In the genomic region with DNA sequence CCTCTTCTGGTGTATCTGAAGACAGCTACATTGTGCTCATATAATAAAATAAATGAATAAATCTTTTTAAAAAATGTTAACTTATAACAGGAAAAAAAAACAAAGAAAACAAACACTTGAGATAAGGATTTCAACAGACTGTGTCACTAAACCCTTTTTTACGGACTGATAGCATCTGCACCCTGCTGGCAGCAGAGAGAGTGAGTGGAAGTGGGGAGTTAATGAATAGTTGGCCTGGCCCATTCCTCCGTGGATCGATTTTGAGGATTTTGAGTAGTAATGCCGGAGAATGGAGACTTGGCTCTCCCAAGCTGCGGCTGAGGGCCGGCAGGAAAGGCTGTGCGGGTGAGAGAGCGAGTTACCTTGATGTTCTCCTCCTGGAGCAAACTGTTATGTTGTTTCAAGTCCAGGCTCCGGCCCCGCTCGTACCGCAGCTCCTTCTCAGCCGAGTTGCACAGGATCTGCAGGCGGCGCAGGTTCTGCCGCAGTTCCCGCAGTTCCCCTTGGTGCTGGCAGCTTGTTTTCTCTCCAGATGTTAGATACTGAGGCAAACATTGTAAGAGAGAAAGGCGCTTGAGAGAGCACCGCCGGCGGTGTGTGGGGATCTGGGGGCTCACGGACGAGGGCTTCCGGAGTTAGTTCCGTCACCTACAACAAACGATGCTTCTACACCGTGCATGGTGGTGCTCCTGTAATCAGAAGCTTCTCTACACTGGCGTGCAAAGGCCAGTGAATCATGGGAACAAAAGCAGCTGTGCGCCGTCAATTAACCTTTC, we compare ENCODE assay signal across 8 mouse cellular contexts. TPM values are rescaled to one million over a fixed set of nuclear protein-coding genes. Genes with fewer than 3 reads are reported as not detected.
DNase-seq lines count a peak whose midpoint lies in the region; ATAC-seq lines count a peak whose summit lies in the region.

No protein-coding gene starts in this region.

- H3K9me3 ChIP-seq in heart, embryonic 14.5 days (ENCODE audit: control insufficient read depth, low read length), result 0 out of 2 replicates have a peak, but pooled peaks cover 3% of the 10 kb centered on the region
- H3K9me3 ChIP-seq in limb, embryonic 10.5 days (replicated peaks), result no peaks in the 10 kb centered on the region
- no peaks in the 10 kb centered on the region for H3K9me3 ChIP-seq in neural tube, embryonic 11.5 days (ENCODE audit: control insufficient read depth, low read length)

- H3K9ac ChIP-seq in heart, embryonic 14.5 days (ENCODE audit: low read length), result peak overlapping the region; percentile 70
- peak overlapping the region; percentile 53 for H3K9ac ChIP-seq in neural tube, embryonic 11.5 days (ENCODE audit: low read length)

- 6% methylated on average over 30 of the region's 30 CpGs for WGBS in heart, embryonic 14.5 days
- WGBS in limb, embryonic 10.5 days, result 10% methylated on average over 30 of the region's 30 CpGs
- WGBS in neural tube, embryonic 11.5 days, result 14% methylated on average over 30 of the region's 30 CpGs

- peak overlapping the region; percentile 72 for H3K4me2 ChIP-seq in heart, embryonic 14.5 days (ENCODE audit: low read length)
- H3K4me2 ChIP-seq in neural tube, embryonic 11.5 days (ENCODE audit: low read depth), result peak overlapping the region; percentile 57

- ATAC-seq in heart, embryonic 14.5 days (ENCODE audit: insufficient number of reproducible peaks, insufficient read depth, low FRiP score, low read depth), result no peak
- no peak for ATAC-seq in neural tube, embryonic 11.5 days (ENCODE audit: insufficient read depth, low FRiP score, low TSS enrichment)

- no peaks in the 10 kb centered on the region for H3K36me3 ChIP-seq in heart, embryonic 14.5 days (ENCODE audit: control insufficient read depth, insufficient read depth, low read length)
- H3K36me3 ChIP-seq in limb, embryonic 10.5 days, result no peaks in the 10 kb centered on the region
- no peaks in the 10 kb centered on the region for H3K36me3 ChIP-seq in neural tube, embryonic 11.5 days (ENCODE audit: control insufficient read depth, insufficient read depth, low read length)

- H3K4me3 ChIP-seq in heart, embryonic 14.5 days (ENCODE audit: control insufficient read depth in 1 of 2, insufficient read depth in 1 of 2, low read depth in 1 of 2, low read length in 2 of 2), result peak overlapping the region; percentile 42 to 45
- peak overlapping the region; percentile 55 for H3K4me3 ChIP-seq in limb, embryonic 10.5 days
- peak overlapping the region; percentile 32 for H3K4me3 ChIP-seq in neural tube, embryonic 11.5 days (ENCODE audit: low read depth, low read length)

- H3K27ac ChIP-seq in heart, embryonic 14.5 days (replicated peaks in 1 of 2; ENCODE audit: control insufficient read depth in 1 of 2, insufficient read depth in 1 of 2, low read depth in 2 of 2, low read length in 2 of 2), result peak overlapping the region in 1 of 2 experiments; percentile 48; a peak in 2 of 4 replicates
- peak overlapping the region; percentile 85 for H3K27ac ChIP-seq in limb, embryonic 10.5 days
- H3K27ac ChIP-seq in neural tube, embryonic 11.5 days (ENCODE audit: low read depth, low read length), result peak overlapping the region; percentile 54; the same call in 1 of the 2 replicates

- no peaks in the 10 kb centered on the region for H3K4me1 ChIP-seq in heart, embryonic 14.5 days (ENCODE audit: control insufficient read depth in 2 of 2, insufficient read depth in 2 of 2, low read length in 2 of 2)
- H3K4me1 ChIP-seq in limb, embryonic 10.5 days, result peaks cover 17% of the 10 kb centered on the region
- no peaks in the 10 kb centered on the region for H3K4me1 ChIP-seq in neural tube, embryonic 11.5 days (ENCODE audit: control insufficient read depth, insufficient read depth, low read length)

- DNase-seq in ovary, postnatal 36 days (ENCODE audit: low spot score), result peak; percentile 16
- no peak for DNase-seq in ovary, postnatal 14 days (ENCODE audit: low spot score)
- peak; percentile 20 to 27 for DNase-seq in adrenal gland, postnatal 36 days
- peak; percentile 70 for DNase-seq in limb, embryonic 10.5 days (ENCODE audit: low spot score)
- DNase-seq in neural tube, embryonic 11.5 days (ENCODE audit: low spot score), result peak; percentile 48
- DNase-seq in cerebellum, adult 9-10 months, result no peak
- no peak for DNase-seq in frontal cortex, postnatal 25 days (ENCODE audit: low spot score in 2 of 2)

- peaks cover 3% of the 10 kb centered on the region; the same call in 1 of the 2 replicates for H3K27me3 ChIP-seq in heart, embryonic 14.5 days (ENCODE audit: control insufficient read depth, insufficient read depth, low read length)
- peaks cover 8% of the 10 kb centered on the region for H3K27me3 ChIP-seq in limb, embryonic 10.5 days (ENCODE audit: low read depth, poor library complexity, severe bottlenecking)
- H3K27me3 ChIP-seq in neural tube, embryonic 11.5 days (ENCODE audit: control insufficient read depth, insufficient read depth, low read length), result 0 out of 2 replicates have a peak, but pooled peaks cover 2% of the 10 kb centered on the region

RNA-seq across cellular contexts. Expression of gene Ppih, which starts 39.0 kb away (rescaled TPM):
- total RNA-seq in adrenal gland, postnatal 36 days (2021), result 10 to 100 TPM; 20.0 to 20.3 TPM
- 45.2 and 52.6 TPM in 2 replicates for polyA plus RNA-seq in heart, embryonic 14.5 days (2014; fragmentation: Nextera tagmentation; extraction: Ambion mirVana)
- 152 and 173 TPM in 2 replicates for polyA plus RNA-seq in limb, embryonic 10.5 days (2016; fragmentation: Nextera tagmentation; extraction: Ambion mirVana)
- 106 and 111 TPM in 2 replicates for polyA plus RNA-seq in neural tube, embryonic 11.5 days (2014; fragmentation: Nextera tagmentation; extraction: Ambion mirVana)

RNA-seq across cellular contexts. Expression of gene Ccdc30, which starts 55.9 kb away (rescaled TPM):
- total RNA-seq in adrenal gland, postnatal 36 days (2021), result 10 to 100 TPM; 14.5 to 16.9 TPM
- polyA plus RNA-seq in heart, embryonic 14.5 days (2014; fragmentation: Nextera tagmentation; extraction: Ambion mirVana), result 4.0 and 4.6 TPM in 2 replicates
- 4.7 and 7.0 TPM in 2 replicates for polyA plus RNA-seq in limb, embryonic 10.5 days (2016; fragmentation: Nextera tagmentation; extraction: Ambion mirVana)
- polyA plus RNA-seq in neural tube, embryonic 11.5 days (2014; fragmentation: Nextera tagmentation; extraction: Ambion mirVana), result 10.6 and 13.3 TPM in 2 replicates

Comparison
In these comparisons a context has a peak if more than half of its experiments do, and no peak if none do; other contexts are left out.
1. DNase-seq: peak in ovary, postnatal 36 days (single experiment), adrenal gland, postnatal 36 days (2 of 2), limb, embryonic 10.5 days (single experiment) and neural tube, embryonic 11.5 days (single experiment); none in ovary, postnatal 14 days (single experiment), cerebellum, adult 9-10 months (single experiment) and frontal cortex, postnatal 25 days (0 of 2).
2. Peak in every context shown above with its lines, with median percentiles within 50 percentile points of each other: H3K4me3 ChIP-seq.